Mouse (Mus musculus): ENCODE measurements around the gene Card11.

Card11 gene

GRCm38 (mm10) chr5:140931523-140932229 is 68.7 kb downstream of the Card11 start:
- in situ Hi-C loops (cut with MboI; ENCODE audit: unreplicated experiment in 2 of 2), result no loop called here

- in situ Hi-C loops (cut with MboI; ENCODE audit: unreplicated experiment in 2 of 2), result no loop called here
Measured at GRCm38 (mm10) chr5:140918519-140918918, 81.9 kb downstream of the Card11 start.

- in situ Hi-C loops (cut with MboI; ENCODE audit: unreplicated experiment in 2 of 2), result no loop called here
Measured at GRCm38 (mm10) chr5:140917807-140918206, 82.6 kb downstream of the Card11 start.

GRCm38 (mm10) chr5:140910841-140911240 is 89.5 kb downstream of the Card11 start:
- in situ Hi-C loops (cut with MboI; ENCODE audit: unreplicated experiment in 2 of 2), result no loop called here

- in situ Hi-C loops (cut with MboI; ENCODE audit: unreplicated experiment in 2 of 2), result no loop called here
Measured at GRCm38 (mm10) chr5:140900866-140901265, 99.5 kb downstream of the Card11 start.

GRCm38 (mm10) chr5:140891080-140891479 is 109.3 kb downstream of the Card11 start:
- in situ Hi-C loops (cut with MboI; ENCODE audit: unreplicated experiment in 2 of 2), result no loop called here

- in situ Hi-C loops (cut with MboI; ENCODE audit: unreplicated experiment in 2 of 2), result no loop called here
Measured at GRCm38 (mm10) chr5:140890050-140890449, 110.3 kb downstream of the Card11 start.

- in situ Hi-C loops (cut with MboI; ENCODE audit: unreplicated experiment in 2 of 2), result no loop called here
Measured at GRCm38 (mm10) chr5:140889539-140889938, 110.8 kb downstream of the Card11 start.

- in situ Hi-C loops (cut with MboI; ENCODE audit: unreplicated experiment in 2 of 2), result no loop called here
Measured at GRCm38 (mm10) chr5:140887871-140888270, 112.5 kb downstream of the Card11 start.

GRCm38 (mm10) chr5:140884966-140885365 is 115.4 kb downstream of the Card11 start:
- in situ Hi-C loops (cut with MboI; ENCODE audit: unreplicated experiment in 2 of 2), result no loop called here

- in situ Hi-C loops (cut with MboI; ENCODE audit: unreplicated experiment in 2 of 2), result no loop called here
Measured at GRCm38 (mm10) chr5:140882391-140882790, 118.0 kb downstream of the Card11 start.

GRCm38 (mm10) chr5:140880151-140880550 is 120.2 kb downstream of the Card11 start:
- in situ Hi-C loops (cut with MboI; ENCODE audit: unreplicated experiment in 2 of 2), result no loop called here

GRCm38 (mm10) chr5:140878644-140879043 is 121.7 kb downstream of the Card11 start:
- in situ Hi-C loops (cut with MboI; ENCODE audit: unreplicated experiment in 2 of 2), result loop anchor here (5.0 kb wide), 2 partner anchors 64 to 69 kb away; no protein-coding TSS in a partner anchor

- in situ Hi-C loops (cut with MboI; ENCODE audit: unreplicated experiment in 2 of 2), result loop anchor here (5.0 kb wide), 2 partner anchors 203 to 1448 kb away; no protein-coding TSS in a partner anchor
Measured at GRCm38 (mm10) chr5:140873736-140874307, 126.6 kb downstream of the Card11 start.

GRCm38 (mm10) chr5:140873039-140873551 is 127.3 kb downstream of the Card11 start:
- in situ Hi-C loops (cut with MboI; ENCODE audit: unreplicated experiment in 2 of 2), result loop anchor here (5.0 kb wide), 2 partner anchors 204 to 1449 kb away; no protein-coding TSS in a partner anchor

- in situ Hi-C loops (cut with MboI; ENCODE audit: unreplicated experiment in 2 of 2), result loop anchor here (5.0 kb wide), 2 partner anchors 205 to 1450 kb away; no protein-coding TSS in a partner anchor
Measured at GRCm38 (mm10) chr5:140872532-140873038, 127.8 kb downstream of the Card11 start.

- in situ Hi-C loops (cut with MboI; ENCODE audit: unreplicated experiment in 2 of 2), result loop anchor here (5.0 kb wide), 2 partner anchors 206 to 1451 kb away; no protein-coding TSS in a partner anchor
Measured at GRCm38 (mm10) chr5:140871241-140871640, 129.1 kb downstream of the Card11 start.

- in situ Hi-C loops (cut with MboI; ENCODE audit: unreplicated experiment in 2 of 2), result no loop called here
Measured at GRCm38 (mm10) chr5:140869034-140869433, 131.3 kb downstream of the Card11 start.

GRCm38 (mm10) chr5:140859730-140860129 is 140.7 kb downstream of the Card11 start:
- in situ Hi-C loops (cut with MboI; ENCODE audit: unreplicated experiment in 2 of 2), result loop anchor here (5.0 to 10.0 kb wide), 4 partner anchors 105 to 317 kb away; no protein-coding TSS in a partner anchor

- in situ Hi-C loops (cut with MboI; ENCODE audit: unreplicated experiment in 2 of 2), result loop anchor here (5.0 to 10.0 kb wide), 4 partner anchors 104 to 316 kb away; no protein-coding TSS in a partner anchor
Measured at GRCm38 (mm10) chr5:140858335-140858734, 142.0 kb downstream of the Card11 start.
